Mouse (Mus musculus) midbrain, embryonic 14.5 days (tissue): Measurements from ENCODE around the gene Pank3. TPM values are rescaled to one million over a fixed set of nuclear protein-coding genes. Genes with fewer than 3 reads are reported as not detected.

Experiments
- ATAC-seq: fragments of 200-750 bp; cut with Nextera tagmentation; 2 replicates; pipeline ENCODE4 v1.8.0; 2017; ENCODE audit warnings: moderate number of reproducible peaks, moderate library complexity; ENCODE audit not compliant: low FRiP score, low TSS enrichment
- DNase-seq: peaks from one replicate; pipeline ENCODE4 v3.0.0-alpha.2; 2015
- H3K27ac ChIP-seq: fragments of 300-500 bp; sonication (generic); replicated peaks from 2 replicates; pipeline ENCODE4 v1.5.1; 2014; ENCODE audit warnings: mild to moderate bottlenecking, low read depth, low read length, moderate library complexity
- H3K27me3 ChIP-seq: fragments of 300-500 bp; sonication (generic); 2 replicates; pipeline ENCODE4 v1.6.1; 2014; ENCODE audit warnings: low read length, control low read depth, mixed read lengths; ENCODE audit not compliant: control insufficient read depth, insufficient read depth
- H3K36me3 ChIP-seq: fragments of 300-500 bp; sonication (generic); 2 replicates; pipeline ENCODE4 v1.6.1; 2014; ENCODE audit warnings: low read length, control low read depth; ENCODE audit not compliant: control insufficient read depth, insufficient read depth
- H3K4me1 ChIP-seq: fragments of 300-500 bp; sonication (generic); 2 replicates; pipeline ENCODE4 v1.6.1; 2014; ENCODE audit warnings: mild to moderate bottlenecking, antibody characterized with exemption, low read length, control low read depth; ENCODE audit not compliant: control insufficient read depth, insufficient read depth
- H3K4me2 ChIP-seq: fragments of 300-500 bp; sonication (generic); 2 replicates; pipeline ENCODE4 v1.6.1; 2014; ENCODE audit warnings: mild to moderate bottlenecking, low read length, moderate library complexity
- H3K4me3 ChIP-seq: fragments of 300-500 bp; sonication (generic); replicated peaks from 2 replicates; pipeline ENCODE4 v1.5.1; 2014; ENCODE audit warnings: low read depth, low read length
- H3K9ac ChIP-seq: fragments of 300-500 bp; sonication (generic); replicated peaks from 2 replicates; pipeline ENCODE4 v1.6.1; 2014; ENCODE audit warnings: mild to moderate bottlenecking, low read length, moderate library complexity
- H3K9me3 ChIP-seq: fragments of 300-500 bp; sonication (generic); 2 replicates; pipeline ENCODE4 v1.6.1; 2016; ENCODE audit warnings: low read length, control low read depth, mixed read lengths; ENCODE audit not compliant: control insufficient read depth
- WGBS: fragments of 180-500 bp; shearing (Covaris S2); extraction: QIAGEN DNeasy Blood & Tissue Kit; methylation state at CpG from one replicate; pipeline ENCODE4 v1.1.7; 2014; 5-methylcytosine and 5-hydroxymethylcytosine counted together
- polyA plus RNA-seq: library from polyadenylated mRNA; unstranded; fragments of >200 nt; fragmentation: Nextera tagmentation; extraction: Ambion mirVana; gene quantifications from 2 replicates; pipeline ENCODE4 v1.2.1, GENCODE M21; 2014

The Pank3 gene
- polyA plus RNA-seq, 1 experiment from 2014 or later, result 36.8 TPM

DNA sequence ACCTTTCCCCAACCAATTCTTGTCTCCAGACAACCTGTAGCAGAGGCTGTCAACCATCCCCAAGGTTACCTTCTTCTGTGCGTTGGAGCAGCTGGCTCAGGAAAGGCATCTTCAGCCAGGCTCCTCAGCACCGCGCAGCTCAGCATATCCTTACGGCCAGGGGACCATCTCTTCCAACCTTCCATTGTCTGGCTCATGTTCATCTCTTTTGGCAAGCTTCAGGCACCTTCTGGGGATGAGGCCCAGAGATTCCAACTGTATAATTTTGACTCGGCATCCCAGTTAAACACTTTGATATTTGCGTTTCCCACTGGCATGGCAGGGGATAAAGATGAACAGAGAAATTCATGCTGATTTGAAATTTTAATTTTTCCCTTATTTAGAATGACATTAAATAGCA lies 25.7 kb upstream of the Pank3 start:
- no peak for ATAC-seq
- Histone ChIP-seq H3K9me3 (no peaks in the 10 kb centered on the region), H3K27ac (no peak overlapping the region), H3K27me3 (no peaks in the 10 kb centered on the region), H3K4me3 (no peak overlapping the region), H3K9ac (no peak overlapping the region), H3K36me3 (no peaks in the 10 kb centered on the region), H3K4me2 (no peak overlapping the region), H3K4me1 (no peaks in the 10 kb centered on the region)
- DNase-seq, result no peak
- WGBS, result 93% methylated on average over 6 of the region's 6 CpGs

DNA sequence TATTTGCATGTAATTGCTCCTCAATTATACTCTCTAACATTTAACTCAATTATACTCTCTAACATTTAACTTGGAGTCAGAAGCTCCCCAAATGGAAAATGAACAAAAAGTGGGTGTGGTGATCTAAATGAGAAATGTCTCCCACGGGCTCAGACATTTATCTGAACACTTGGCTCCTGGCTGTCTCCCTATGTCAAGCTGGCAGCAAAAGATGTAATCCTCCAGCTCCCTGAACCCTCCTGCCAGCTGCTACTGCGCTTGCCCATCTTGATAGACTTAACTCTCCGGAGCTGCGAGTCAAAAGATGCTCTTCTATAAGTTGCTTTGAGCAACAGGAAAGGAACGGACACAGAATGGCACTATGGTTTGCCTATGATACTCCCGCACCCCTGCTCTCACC lies 24.7 kb upstream of the Pank3 start:
- no peak overlapping the region for H3K27ac ChIP-seq
- 90% methylated on average over 6 of the region's 6 CpGs for WGBS
- no peaks in the 10 kb centered on the region for H3K27me3 ChIP-seq
- H3K9me3 ChIP-seq, result no peaks in the 10 kb centered on the region
- DNase-seq (no peak), ATAC-seq (no peak)
- no peaks in the 10 kb centered on the region for H3K36me3 ChIP-seq
- no peak overlapping the region for H3K4me2 ChIP-seq
- no peak overlapping the region for H3K9ac ChIP-seq
- no peaks in the 10 kb centered on the region for H3K4me1 ChIP-seq
- H3K4me3 ChIP-seq, result no peak overlapping the region

DNA sequence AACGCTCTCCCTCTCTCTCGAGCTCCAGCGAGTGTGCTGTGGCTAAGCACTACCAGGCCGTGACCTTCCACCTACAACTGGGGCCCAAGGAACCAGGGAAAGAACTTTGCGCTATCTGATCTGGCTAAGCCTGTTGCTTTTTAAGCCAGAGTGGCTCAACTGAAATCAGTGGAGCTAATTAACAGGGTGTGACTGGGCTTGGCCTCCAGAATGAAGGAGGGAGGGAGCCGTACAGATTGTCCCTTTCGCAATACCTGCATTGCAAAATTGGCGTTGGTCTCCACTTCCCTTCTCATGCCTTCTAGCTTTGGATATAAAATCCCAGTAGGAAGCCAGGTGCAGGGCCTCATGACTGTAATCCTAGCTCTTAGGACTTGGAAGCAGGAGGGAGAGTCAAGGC lies 18.7 kb upstream of the Pank3 start:
- Histone ChIP-seq H3K36me3 (no peaks in the 10 kb centered on the region), H3K27ac (no peak overlapping the region), H3K4me3 (no peak overlapping the region), H3K9me3 (no peaks in the 10 kb centered on the region), H3K4me2 (no peak overlapping the region), H3K4me1 (no peaks in the 10 kb centered on the region), H3K27me3 (no peaks in the 10 kb centered on the region), H3K9ac (no peak overlapping the region)
- no peak for ATAC-seq
- WGBS, result 79% methylated on average over 8 of the region's 8 CpGs
- DNase-seq, result no peak

DNA sequence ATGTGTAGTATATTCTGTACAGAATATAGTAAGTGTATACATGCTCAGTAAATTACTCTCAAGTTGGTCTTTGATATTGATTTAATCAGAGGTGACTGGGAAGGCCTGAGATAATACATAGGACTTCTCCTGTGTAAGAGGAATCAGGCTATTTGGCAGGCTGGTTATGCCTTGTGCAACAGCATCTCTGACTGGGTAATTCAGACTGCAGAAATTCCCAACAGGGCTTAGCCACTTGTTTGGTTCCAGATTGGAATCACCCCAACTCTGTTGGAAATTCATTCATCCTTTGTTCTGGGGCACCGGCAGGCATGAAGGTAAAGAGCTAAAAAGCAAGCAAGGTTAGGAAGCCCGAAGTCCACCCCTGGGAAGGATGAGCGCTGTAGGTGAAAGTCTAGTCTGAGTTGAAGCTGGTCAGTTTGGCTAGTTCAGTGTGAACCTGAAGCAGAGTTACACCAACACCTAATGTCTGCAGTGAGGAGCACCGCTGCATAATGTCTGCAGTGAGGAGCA lies 14.3 kb upstream of the Pank3 start:
- Histone ChIP-seq H3K4me3 (no peak overlapping the region), H3K9me3 (no peaks in the 10 kb centered on the region), H3K27me3 (no peaks in the 10 kb centered on the region), H3K4me1 (no peaks in the 10 kb centered on the region), H3K27ac (no peak overlapping the region), H3K36me3 (no peaks in the 10 kb centered on the region), H3K9ac (no peak overlapping the region), H3K4me2 (no peak overlapping the region)
- DNase-seq (no peak), ATAC-seq (no peak)
- 80% methylated on average over 4 of the region's 4 CpGs for WGBS

DNA sequence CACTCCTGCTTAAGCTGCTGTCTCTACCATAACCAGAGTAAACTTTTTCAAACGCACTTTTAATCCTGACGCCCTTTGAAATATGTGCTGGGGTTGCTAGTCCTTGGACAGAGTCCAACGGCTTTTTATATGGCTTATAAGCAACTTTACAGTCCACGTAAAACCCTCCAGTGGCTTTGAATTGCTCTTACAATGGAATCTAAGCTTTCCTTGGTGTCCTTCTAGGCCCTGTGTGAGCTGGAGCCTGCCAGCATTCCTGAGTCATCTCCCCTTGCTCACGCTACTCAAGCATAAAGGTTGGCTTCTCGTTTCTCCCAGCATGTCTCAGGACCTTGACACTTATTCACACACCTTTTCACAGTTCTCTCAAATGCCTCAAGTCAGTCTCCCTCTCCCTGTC lies 13.7 kb upstream of the Pank3 start:
- DNase-seq (no peak), ATAC-seq (no peak)
- WGBS, result 47% methylated on average over 6 of the region's 6 CpGs
- no peaks in the 10 kb centered on the region for H3K36me3 ChIP-seq
- no peaks in the 10 kb centered on the region for H3K9me3 ChIP-seq
- H3K9ac ChIP-seq, result no peak overlapping the region
- no peaks in the 10 kb centered on the region for H3K27me3 ChIP-seq
- H3K4me2 ChIP-seq, result no peak overlapping the region
- H3K4me1 ChIP-seq, result no peaks in the 10 kb centered on the region
- H3K4me3 ChIP-seq, result no peak overlapping the region
- H3K27ac ChIP-seq, result no peak overlapping the region

DNA sequence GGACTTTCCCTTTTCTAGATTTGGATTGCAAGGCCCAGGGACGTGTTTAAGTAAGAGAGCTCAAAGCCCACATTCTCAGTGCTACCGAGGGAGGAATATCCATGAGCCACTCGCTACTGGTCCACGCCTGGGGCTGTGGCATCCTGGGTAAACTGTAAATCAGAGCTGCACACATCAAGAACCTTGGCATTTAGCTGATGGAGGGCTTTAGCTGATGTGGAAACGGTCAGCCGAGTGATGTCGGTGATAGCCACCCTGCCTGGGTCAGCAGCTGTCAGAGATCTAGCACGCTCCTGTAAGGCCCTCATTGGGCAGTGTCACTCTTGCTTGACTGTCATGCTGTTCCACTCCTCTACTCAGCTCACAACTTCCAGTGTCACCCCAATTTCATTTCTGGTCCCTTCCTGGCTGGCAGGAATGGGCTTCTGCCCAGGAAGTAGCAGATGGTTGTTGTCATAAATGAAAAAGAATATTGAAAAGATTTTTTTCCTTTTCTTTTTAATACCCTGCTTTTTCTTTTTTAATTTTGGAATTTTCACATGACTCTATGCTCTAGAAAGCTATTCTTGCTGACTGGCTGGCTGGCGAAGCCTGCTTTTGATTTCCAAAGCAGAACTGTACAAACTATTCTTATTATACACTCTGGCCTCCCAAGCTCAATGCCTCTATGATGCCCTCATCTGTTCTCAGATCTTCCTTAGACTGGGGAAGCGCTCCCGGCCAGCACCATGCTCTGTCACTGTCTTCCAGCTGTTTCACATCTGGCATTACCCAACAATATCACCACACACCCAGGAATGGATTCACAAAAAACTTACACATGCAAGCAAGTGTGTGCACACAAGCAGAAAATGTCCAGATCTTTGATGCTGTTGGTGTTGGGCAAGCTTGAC lies 12.6 kb upstream of the Pank3 start:
- Histone ChIP-seq H3K4me1 (no peaks in the 10 kb centered on the region), H3K27ac (no peak overlapping the region), H3K9ac (no peak overlapping the region), H3K36me3 (no peaks in the 10 kb centered on the region), H3K27me3 (no peaks in the 10 kb centered on the region), H3K4me2 (no peak overlapping the region), H3K9me3 (no peaks in the 10 kb centered on the region), H3K4me3 (no peak overlapping the region)
- DNase-seq, result no peak
- 86% methylated on average over 11 of the region's 11 CpGs for WGBS
- no peak for ATAC-seq

DNA sequence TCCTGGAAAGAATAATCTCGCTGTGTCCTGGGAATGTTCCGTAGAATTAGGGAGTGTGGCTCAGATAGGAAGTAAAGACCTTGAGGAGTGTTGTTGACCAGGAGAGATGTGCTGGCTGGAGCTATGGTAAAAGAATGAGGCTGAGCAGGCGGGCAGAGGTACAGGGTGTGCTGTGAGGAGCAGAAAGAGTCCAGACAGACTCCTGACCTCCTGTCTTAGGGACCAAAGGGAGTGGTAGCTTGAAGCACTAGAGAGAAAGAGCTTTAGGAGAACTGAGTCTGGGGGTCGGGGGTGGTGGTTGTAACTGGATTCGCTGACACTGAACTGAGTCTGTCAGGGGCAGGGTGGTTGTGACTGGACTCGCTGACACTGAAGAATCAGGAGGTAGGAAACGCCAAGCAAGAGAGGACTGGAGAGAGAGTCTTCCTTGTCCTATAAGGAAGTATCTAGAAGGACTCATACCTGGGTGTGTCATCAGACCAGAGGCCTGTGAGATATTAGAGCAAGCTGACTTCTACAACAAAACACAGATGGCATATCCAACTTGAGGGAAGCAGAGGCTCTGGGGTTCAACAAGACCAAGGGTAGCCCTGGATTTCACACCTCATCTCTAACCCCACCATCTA lies 9.2 kb upstream of the Pank3 start:
- Histone ChIP-seq H3K9me3 (no peaks in the 10 kb centered on the region), H3K27ac (no peak overlapping the region), H3K27me3 (no peaks in the 10 kb centered on the region), H3K36me3 (no peaks in the 10 kb centered on the region), H3K4me1 (no peaks in the 10 kb centered on the region), H3K4me3 (no peak overlapping the region), H3K9ac (no peak overlapping the region), H3K4me2 (no peak overlapping the region)
- DNase-seq (no peak), ATAC-seq (no peak)
- 89% methylated on average over 7 of the region's 7 CpGs for WGBS

DNA sequence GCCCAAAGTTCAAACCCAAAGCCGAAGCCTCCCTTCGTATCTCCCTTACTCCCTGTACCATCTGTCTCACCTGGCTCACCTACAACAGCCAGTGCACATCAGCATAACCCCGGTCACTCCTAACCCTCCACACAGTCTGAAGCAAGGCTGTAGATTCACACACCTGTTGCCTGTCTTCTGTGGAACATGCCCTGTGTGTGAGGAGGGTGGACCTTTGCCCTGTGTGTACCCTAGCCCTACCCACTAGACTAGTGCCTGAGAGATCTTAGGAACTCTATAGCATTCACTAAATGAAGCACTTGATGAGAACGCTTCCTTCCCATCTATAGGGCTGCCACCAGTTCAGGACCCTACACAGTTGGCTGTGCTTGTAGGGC lies 8.7 kb upstream of the Pank3 start:
- Histone ChIP-seq H3K4me3 (no peak overlapping the region), H3K4me1 (no peaks in the 10 kb centered on the region), H3K27me3 (no peaks in the 10 kb centered on the region), H3K36me3 (no peaks in the 10 kb centered on the region), H3K27ac (no peak overlapping the region), H3K4me2 (no peak overlapping the region), H3K9me3 (no peaks in the 10 kb centered on the region), H3K9ac (no peak overlapping the region)
- WGBS, result 97% methylated on average over 4 of the region's 4 CpGs
- DNase-seq (no peak), ATAC-seq (no peak)

DNA sequence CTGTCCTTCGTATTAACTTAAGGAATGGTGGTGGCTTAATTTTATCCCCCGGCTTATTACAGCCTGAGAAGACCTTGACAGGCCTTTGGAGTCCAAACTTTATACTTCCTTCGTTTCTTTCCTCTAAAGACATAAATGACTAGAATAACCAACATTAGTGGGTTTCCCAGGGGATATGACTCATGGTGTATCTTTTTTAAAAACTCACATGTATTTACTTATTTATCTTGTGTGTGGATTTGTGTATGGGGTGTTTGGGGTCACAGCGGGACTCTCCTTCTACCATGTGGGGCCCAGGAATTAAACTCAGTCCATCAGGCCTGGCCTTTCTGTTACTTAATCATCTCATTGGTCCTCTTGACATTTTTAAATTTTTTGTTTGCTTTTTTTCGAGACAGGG lies 2.4 kb upstream of the Pank3 start:
- Histone ChIP-seq H3K9me3 (no peaks in the 10 kb centered on the region), H3K4me2 (no peak overlapping the region), H3K9ac (no peak overlapping the region), H3K4me3 (no peak overlapping the region), H3K27ac (no peak overlapping the region), H3K4me1 (peaks cover 14% of the 10 kb centered on the region), H3K27me3 (no peaks in the 10 kb centered on the region), H3K36me3 (no peaks in the 10 kb centered on the region)
- WGBS, result 89% methylated on average over 5 of the region's 5 CpGs
- ATAC-seq (no peak), DNase-seq (no peak)
